Mouse (Mus musculus): Measurements from ENCODE around the gene Nfic. TPM values are rescaled to one million over a fixed set of nuclear protein-coding genes. Genes with fewer than 3 reads are reported as not detected.

Gene Nfic
- polyA plus RNA-seq, 1 experiment from 2014 or later, result 21.4 TPM

DNA sequence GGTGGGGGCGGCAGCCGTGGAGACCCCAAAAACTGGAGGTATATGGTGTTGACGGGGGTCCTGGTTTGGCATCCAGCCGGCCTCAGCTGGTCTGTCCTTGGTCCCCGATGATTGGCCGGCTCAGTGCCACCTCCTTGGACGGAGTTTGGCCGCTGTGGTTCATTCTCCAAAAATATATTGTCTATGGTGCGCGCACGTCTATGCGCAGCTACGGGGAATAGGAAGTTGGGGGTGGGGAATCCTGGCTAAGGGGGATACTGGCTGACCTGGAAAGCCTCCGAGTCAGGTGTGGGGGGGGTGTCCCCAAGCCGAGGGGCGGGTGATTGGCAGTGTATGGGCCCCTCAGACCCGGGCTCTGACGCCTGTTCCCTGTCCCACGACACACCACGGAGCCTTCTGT is 5.0 kb upstream of the Nfic start:
- H3K4me3 ChIP-seq (ENCODE audit: low read depth, low read length), result no peak overlapping the region
- H3K4me1 ChIP-seq (replicated peaks; ENCODE audit: control insufficient read depth, insufficient read depth, low read length), result peaks cover 14% of the 10 kb centered on the region
- H3K9ac ChIP-seq (ENCODE audit: low read depth, low read length), result no peak overlapping the region
- H3K27me3 ChIP-seq (replicated peaks; ENCODE audit: control insufficient read depth, insufficient read depth, low read length), result peaks cover 96% of the 10 kb centered on the region
- WGBS, result 20% methylated on average over 20 of the region's 20 CpGs
- no peaks in the 10 kb centered on the region for H3K9me3 ChIP-seq (ENCODE audit: control insufficient read depth, low read length)
- H3K27ac ChIP-seq (ENCODE audit: low read depth, low read length), result no peak overlapping the region
- DNase-seq (ENCODE audit: low spot score), result no peak
- H3K4me2 ChIP-seq, result no peak overlapping the region
- ATAC-seq (replicated peaks; ENCODE audit: low FRiP score), result no peak
- no peaks in the 10 kb centered on the region for H3K36me3 ChIP-seq (ENCODE audit: control insufficient read depth, insufficient read depth, low read length)

DNA sequence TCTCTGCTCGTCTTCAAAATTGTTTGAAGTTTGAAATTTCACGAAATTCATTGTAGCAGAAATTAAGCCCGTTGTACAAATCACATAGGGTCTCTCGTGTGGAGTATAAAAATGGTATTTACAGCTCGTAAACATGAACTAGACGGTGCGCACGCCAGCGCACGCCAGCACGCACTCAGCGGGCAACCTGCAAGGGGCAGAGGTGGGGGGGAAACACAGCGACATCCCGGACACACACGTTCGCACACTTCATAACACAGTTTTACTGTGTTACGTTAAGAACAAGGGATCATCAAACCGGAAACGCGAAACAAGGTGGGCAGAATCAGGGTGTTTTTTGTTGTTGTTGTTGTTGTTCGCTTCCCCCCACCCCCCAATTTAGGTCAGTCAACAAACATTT is 4.0 kb upstream of the Nfic start:
- no peak overlapping the region for H3K27ac ChIP-seq (ENCODE audit: low read depth, low read length)
- H3K4me1 ChIP-seq (replicated peaks; ENCODE audit: control insufficient read depth, insufficient read depth, low read length), result peaks cover 8% of the 10 kb centered on the region
- WGBS, result 65% methylated on average over 21 of the region's 21 CpGs
- DNase-seq (ENCODE audit: low spot score) (no peak), ATAC-seq (replicated peaks; ENCODE audit: low FRiP score) (no peak)
- H3K4me3 ChIP-seq (ENCODE audit: low read depth, low read length), result no peak overlapping the region
- no peak overlapping the region for H3K9ac ChIP-seq (ENCODE audit: low read depth, low read length)
- H3K36me3 ChIP-seq (ENCODE audit: control insufficient read depth, insufficient read depth, low read length), result no peaks in the 10 kb centered on the region
- H3K9me3 ChIP-seq (ENCODE audit: control insufficient read depth, low read length), result no peaks in the 10 kb centered on the region
- H3K4me2 ChIP-seq, result no peak overlapping the region
- H3K27me3 ChIP-seq (replicated peaks; ENCODE audit: control insufficient read depth, insufficient read depth, low read length), result peaks cover 97% of the 10 kb centered on the region

DNA sequence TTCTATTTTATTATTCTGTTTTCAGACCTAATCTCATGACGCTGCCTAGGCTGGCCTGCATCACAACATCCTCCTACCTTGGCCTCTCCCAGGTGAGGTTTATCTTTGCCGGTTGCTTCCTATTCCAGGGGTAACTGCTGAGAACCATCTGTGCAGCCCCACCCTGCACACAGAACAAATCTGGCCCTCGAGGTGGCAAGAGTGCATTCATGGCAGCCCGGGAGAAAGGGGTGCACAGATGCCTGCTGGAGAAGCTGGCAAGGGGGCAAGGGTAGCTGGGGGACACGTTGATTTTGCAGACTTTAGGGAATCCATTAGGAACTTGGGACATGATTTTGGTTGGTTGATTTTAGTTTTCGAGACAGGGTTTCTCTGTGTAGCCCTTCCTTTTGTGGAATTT is 2.8 kb upstream of the Nfic start:
- no peak overlapping the region for H3K4me3 ChIP-seq (ENCODE audit: low read depth, low read length)
- peaks cover 97% of the 10 kb centered on the region for H3K27me3 ChIP-seq (replicated peaks; ENCODE audit: control insufficient read depth, insufficient read depth, low read length)
- WGBS, result 75% methylated on average over 6 of the region's 6 CpGs
- no peak for ATAC-seq (replicated peaks; ENCODE audit: low FRiP score)
- no peak for DNase-seq (ENCODE audit: low spot score)
- H3K9ac ChIP-seq (ENCODE audit: low read depth, low read length), result no peak overlapping the region
- no peaks in the 10 kb centered on the region for H3K9me3 ChIP-seq (ENCODE audit: control insufficient read depth, low read length)
- no peak overlapping the region for H3K27ac ChIP-seq (ENCODE audit: low read depth, low read length)
- H3K36me3 ChIP-seq (ENCODE audit: control insufficient read depth, insufficient read depth, low read length), result no peaks in the 10 kb centered on the region
- peaks cover 3% of the 10 kb centered on the region for H3K4me1 ChIP-seq (replicated peaks; ENCODE audit: control insufficient read depth, insufficient read depth, low read length)
- no peak overlapping the region for H3K4me2 ChIP-seq

DNA sequence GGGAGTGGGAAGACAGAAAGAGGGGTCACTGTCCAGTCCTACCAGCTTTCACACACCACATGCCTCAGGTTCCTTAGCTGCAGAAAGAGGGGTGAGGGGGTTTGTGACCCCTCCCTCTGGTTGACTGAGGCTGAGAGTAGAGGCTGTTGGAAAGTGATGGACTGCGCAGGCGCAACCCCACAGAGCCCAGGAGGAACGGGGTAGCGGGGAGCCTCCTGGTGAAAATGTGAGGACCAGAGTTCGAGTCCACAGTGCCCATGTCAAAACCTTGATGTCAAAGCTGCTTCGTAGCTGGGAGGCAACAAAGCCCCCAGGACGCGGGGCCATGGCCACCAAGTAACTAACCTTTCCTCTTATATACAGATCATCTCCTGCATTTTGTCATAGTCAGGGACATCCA is 2.2 kb upstream of the Nfic start:
- no peak overlapping the region for H3K4me3 ChIP-seq (ENCODE audit: low read depth, low read length)
- WGBS, result 76% methylated on average over 8 of the region's 8 CpGs
- DNase-seq (ENCODE audit: low spot score) (no peak), ATAC-seq (replicated peaks; ENCODE audit: low FRiP score) (no peak)
- H3K36me3 ChIP-seq (ENCODE audit: control insufficient read depth, insufficient read depth, low read length), result no peaks in the 10 kb centered on the region
- peaks cover 97% of the 10 kb centered on the region for H3K27me3 ChIP-seq (replicated peaks; ENCODE audit: control insufficient read depth, insufficient read depth, low read length)
- no peaks in the 10 kb centered on the region for H3K9me3 ChIP-seq (ENCODE audit: control insufficient read depth, low read length)
- H3K4me2 ChIP-seq, result no peak overlapping the region
- H3K27ac ChIP-seq (ENCODE audit: low read depth, low read length), result no peak overlapping the region
- no peak overlapping the region for H3K9ac ChIP-seq (ENCODE audit: low read depth, low read length)
- peaks cover 3% of the 10 kb centered on the region for H3K4me1 ChIP-seq (replicated peaks; ENCODE audit: control insufficient read depth, insufficient read depth, low read length)

DNA sequence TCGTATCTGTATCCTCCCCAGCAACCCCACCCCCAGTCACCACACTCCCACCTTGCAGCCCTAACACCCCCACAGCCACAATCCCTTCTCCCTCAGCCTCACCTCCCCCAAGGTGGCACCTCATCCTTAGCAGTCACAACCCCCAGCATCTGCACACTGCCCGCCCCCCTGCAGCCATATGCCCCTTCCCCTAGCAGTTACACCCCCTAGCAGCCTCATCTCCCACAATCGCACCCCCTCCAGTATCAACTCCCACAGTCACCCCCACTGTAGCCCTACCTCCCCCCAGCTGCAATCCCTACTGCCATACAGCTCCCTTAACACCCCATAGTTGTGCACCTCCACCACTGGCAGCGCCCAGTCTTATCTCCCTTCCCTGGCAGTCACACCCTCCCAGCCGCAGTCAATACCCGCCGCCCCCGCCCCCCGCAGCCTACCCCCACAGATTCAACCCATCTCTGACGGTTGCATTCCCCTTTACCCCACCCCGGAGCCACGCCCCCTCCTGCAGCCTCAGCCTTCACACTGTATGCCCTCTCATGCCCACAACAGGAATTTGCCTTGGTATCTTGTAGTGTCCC is 1.6 kb upstream of the Nfic start:
- H3K27me3 ChIP-seq (replicated peaks; ENCODE audit: control insufficient read depth, insufficient read depth, low read length), result peaks cover 97% of the 10 kb centered on the region
- peaks cover 2% of the 10 kb centered on the region for H3K4me1 ChIP-seq (replicated peaks; ENCODE audit: control insufficient read depth, insufficient read depth, low read length)
- WGBS, result 31% methylated on average over 12 of the region's 12 CpGs
- DNase-seq (ENCODE audit: low spot score) (no peak), ATAC-seq (replicated peaks; ENCODE audit: low FRiP score) (no peak)
- no peak overlapping the region for H3K4me2 ChIP-seq
- H3K27ac ChIP-seq (ENCODE audit: low read depth, low read length), result no peak overlapping the region
- no peaks in the 10 kb centered on the region for H3K36me3 ChIP-seq (ENCODE audit: control insufficient read depth, insufficient read depth, low read length)
- H3K9me3 ChIP-seq (ENCODE audit: control insufficient read depth, low read length), result no peaks in the 10 kb centered on the region
- no peak overlapping the region for H3K9ac ChIP-seq (ENCODE audit: low read depth, low read length)
- H3K4me3 ChIP-seq (ENCODE audit: low read depth, low read length), result no peak overlapping the region

DNA sequence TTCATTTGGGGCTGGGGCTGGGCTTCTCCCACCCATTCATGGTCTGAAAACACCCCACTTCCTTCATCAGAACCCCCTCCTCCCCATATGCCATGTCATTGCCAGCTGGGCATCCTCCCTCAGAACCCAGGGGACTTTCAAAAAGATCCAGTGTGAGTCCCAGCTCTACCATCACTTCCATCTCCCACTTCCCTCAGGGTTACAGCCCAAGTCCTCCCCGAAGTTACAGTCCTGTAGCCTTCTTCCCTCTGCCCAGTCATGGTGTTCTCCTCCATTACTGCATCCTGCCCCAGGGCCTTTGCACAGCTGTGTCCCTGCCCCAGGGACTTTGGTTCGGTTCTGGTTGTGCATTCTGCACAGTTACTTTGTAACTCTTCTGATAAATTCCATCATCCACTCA is 1.3 kb downstream of the Nfic start:
- Histone ChIP-seq H3K27ac (ENCODE audit: low read depth, low read length) (no peak overlapping the region), H3K9ac (ENCODE audit: low read depth, low read length) (no peak overlapping the region), H3K4me1 (replicated peaks; ENCODE audit: control insufficient read depth, insufficient read depth, low read length) (no peaks in the 10 kb centered on the region), H3K36me3 (ENCODE audit: control insufficient read depth, insufficient read depth, low read length) (no peaks in the 10 kb centered on the region), H3K9me3 (ENCODE audit: control insufficient read depth, low read length) (no peaks in the 10 kb centered on the region), H3K4me3 (ENCODE audit: low read depth, low read length) (no peak overlapping the region), H3K4me2 (no peak overlapping the region), H3K27me3 (replicated peaks; ENCODE audit: control insufficient read depth, insufficient read depth, low read length) (peaks cover 88% of the 10 kb centered on the region)
- ATAC-seq (replicated peaks; ENCODE audit: low FRiP score) (no peak), DNase-seq (ENCODE audit: low spot score) (no peak)
- 58% methylated on average over 2 of the region's 2 CpGs for WGBS

DNA sequence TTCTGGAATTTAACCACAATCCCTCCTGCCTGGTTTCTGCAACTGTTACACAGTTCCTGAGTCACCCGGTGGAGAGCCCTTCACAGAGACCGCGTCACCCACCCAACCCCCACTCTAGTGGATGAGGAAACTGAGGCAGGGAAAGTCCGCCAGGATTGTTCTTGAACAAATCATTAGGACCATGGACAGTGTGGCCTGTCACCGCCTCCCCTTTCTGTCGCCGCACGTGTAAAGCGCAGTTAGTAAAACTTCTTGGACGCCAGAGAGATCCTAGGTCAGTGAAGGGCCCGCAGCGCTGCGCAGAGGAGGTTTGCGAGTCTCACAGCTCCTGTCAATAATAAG is 2.5 kb downstream of the Nfic start:
- no peak for ATAC-seq (replicated peaks; ENCODE audit: low FRiP score)
- no peak overlapping the region for H3K9ac ChIP-seq (ENCODE audit: low read depth, low read length)
- no peaks in the 10 kb centered on the region for H3K36me3 ChIP-seq (ENCODE audit: control insufficient read depth, insufficient read depth, low read length)
- no peak for DNase-seq (ENCODE audit: low spot score)
- no peak overlapping the region for H3K4me2 ChIP-seq
- H3K27ac ChIP-seq (ENCODE audit: low read depth, low read length), result no peak overlapping the region
- no peaks in the 10 kb centered on the region for H3K4me1 ChIP-seq (replicated peaks; ENCODE audit: control insufficient read depth, insufficient read depth, low read length)
- no peak overlapping the region for H3K4me3 ChIP-seq (ENCODE audit: low read depth, low read length)
- H3K27me3 ChIP-seq (replicated peaks; ENCODE audit: control insufficient read depth, insufficient read depth, low read length), result peaks cover 78% of the 10 kb centered on the region
- H3K9me3 ChIP-seq (ENCODE audit: control insufficient read depth, low read length), result no peaks in the 10 kb centered on the region
- WGBS, result 5% methylated on average over 14 of the region's 14 CpGs

DNA sequence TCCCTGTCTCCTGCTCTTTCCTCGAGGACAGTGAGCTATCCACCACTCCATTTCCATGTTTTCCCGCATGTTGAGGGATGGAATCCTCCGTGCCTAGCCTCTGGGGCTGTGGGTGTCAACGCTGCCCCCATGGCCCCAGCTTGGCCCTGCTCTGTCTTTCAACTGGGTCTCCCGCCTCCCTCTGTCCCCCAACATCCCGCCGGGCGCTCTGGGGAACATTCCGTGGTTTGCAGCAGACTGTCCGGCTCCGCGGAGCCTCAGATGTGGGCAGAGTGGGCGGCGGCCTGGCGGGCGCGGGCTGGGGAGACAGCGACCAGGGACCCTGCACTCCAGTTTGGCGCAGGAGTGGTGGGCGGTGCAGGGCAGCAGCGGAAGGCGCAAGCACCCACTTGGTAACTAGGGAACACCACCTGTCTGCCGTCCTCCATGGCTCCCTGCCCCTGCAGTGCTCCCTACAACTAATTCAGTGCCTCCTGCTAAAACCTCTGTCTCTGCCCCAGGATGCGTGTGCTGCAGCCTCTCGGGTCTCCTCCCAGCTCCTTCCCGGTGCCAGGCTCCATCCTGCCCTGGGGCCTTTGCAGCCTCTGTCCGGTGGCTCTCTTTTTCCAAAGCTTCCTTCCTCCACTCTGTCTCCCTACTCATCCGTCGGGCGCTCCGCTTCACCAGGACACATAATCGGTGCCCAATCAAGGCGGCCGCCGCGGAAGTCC is 3.0 kb downstream of the Nfic start:
- Histone ChIP-seq H3K4me2 (no peak overlapping the region), H3K27me3 (replicated peaks; ENCODE audit: control insufficient read depth, insufficient read depth, low read length) (peaks cover 75% of the 10 kb centered on the region), H3K9me3 (ENCODE audit: control insufficient read depth, low read length) (no peaks in the 10 kb centered on the region), H3K4me1 (replicated peaks; ENCODE audit: control insufficient read depth, insufficient read depth, low read length) (no peaks in the 10 kb centered on the region), H3K36me3 (ENCODE audit: control insufficient read depth, insufficient read depth, low read length) (no peaks in the 10 kb centered on the region), H3K9ac (ENCODE audit: low read depth, low read length) (no peak overlapping the region), H3K27ac (ENCODE audit: low read depth, low read length) (no peak overlapping the region), H3K4me3 (ENCODE audit: low read depth, low read length) (no peak overlapping the region)
- no peak for DNase-seq (ENCODE audit: low spot score)
- no peak for ATAC-seq (replicated peaks; ENCODE audit: low FRiP score)
- 10% methylated on average over 36 of the region's 36 CpGs for WGBS

DNA sequence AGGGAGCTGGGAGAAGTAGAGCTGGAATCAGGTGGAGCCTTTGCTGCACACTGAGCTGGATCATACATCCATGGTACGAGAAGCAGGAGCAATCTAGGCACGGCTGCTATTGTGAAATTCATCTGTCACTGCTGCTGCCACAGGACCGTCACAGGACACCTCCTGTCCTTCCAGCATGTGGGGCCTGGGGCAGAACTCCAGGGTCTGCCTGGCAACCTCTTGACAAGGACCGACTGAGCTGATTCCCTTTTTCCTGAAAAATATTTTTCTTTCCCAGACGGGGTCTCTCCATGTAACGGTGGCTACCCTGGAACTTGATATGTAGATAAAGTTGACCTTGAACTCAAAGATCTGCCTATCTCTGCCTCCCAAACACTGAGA is 4.1 kb downstream of the Nfic start:
- no peak overlapping the region for H3K4me2 ChIP-seq
- H3K27me3 ChIP-seq (replicated peaks; ENCODE audit: control insufficient read depth, insufficient read depth, low read length), result peaks cover 65% of the 10 kb centered on the region
- H3K36me3 ChIP-seq (ENCODE audit: control insufficient read depth, insufficient read depth, low read length), result no peaks in the 10 kb centered on the region
- no peaks in the 10 kb centered on the region for H3K4me1 ChIP-seq (replicated peaks; ENCODE audit: control insufficient read depth, insufficient read depth, low read length)
- 59% methylated on average over 6 of the region's 6 CpGs for WGBS
- no peak for ATAC-seq (replicated peaks; ENCODE audit: low FRiP score)
- DNase-seq (ENCODE audit: low spot score), result no peak
- no peaks in the 10 kb centered on the region for H3K9me3 ChIP-seq (ENCODE audit: control insufficient read depth, low read length)
- no peak overlapping the region for H3K9ac ChIP-seq (ENCODE audit: low read depth, low read length)
- no peak overlapping the region for H3K4me3 ChIP-seq (ENCODE audit: low read depth, low read length)
- no peak overlapping the region for H3K27ac ChIP-seq (ENCODE audit: low read depth, low read length)
